Mouse (Mus musculus) hindbrain, postnatal 0 days (tissue): Measurements from ENCODE around the gene Gpr146. TPM values are rescaled to one million over a fixed set of nuclear protein-coding genes. Genes with fewer than 3 reads are reported as not detected.

Source experiments
- ATAC-seq: fragments of 200-750 bp; cut with Nextera tagmentation; 2 replicates; pipeline ENCODE4 v1.8.0; 2017; ENCODE audit warnings: mild to moderate bottlenecking, moderate TSS enrichment, moderate library complexity
- DNase-seq: peaks from one replicate; pipeline ENCODE4 v3.0.0-alpha.2; 2015; ENCODE audit warnings: low spot score
- H3K27ac ChIP-seq: fragments of 300-500 bp; sonication (generic); 2 replicates; pipeline ENCODE4 v1.5.1; 2014; ENCODE audit warnings: mild to moderate bottlenecking
- H3K27me3 ChIP-seq: fragments of 300-500 bp; sonication (generic); 2 replicates; pipeline ENCODE4 v1.6.1; 2014; ENCODE audit warnings: low read length, mixed read lengths; ENCODE audit not compliant: insufficient read depth
- H3K36me3 ChIP-seq: fragments of 300-500 bp; sonication (generic); 2 replicates; pipeline ENCODE4 v1.6.1; 2014; ENCODE audit warnings: low read length, mixed read lengths; ENCODE audit not compliant: insufficient read depth
- H3K4me1 ChIP-seq: fragments of 300-500 bp; sonication (generic); 2 replicates; pipeline ENCODE4 v1.6.1; 2014; ENCODE audit warnings: antibody characterized with exemption, low read length, mixed read lengths; ENCODE audit not compliant: insufficient read depth
- H3K4me2 ChIP-seq: fragments of 300-500 bp; sonication (generic); 2 replicates; pipeline ENCODE4 v1.6.1; 2014; ENCODE audit warnings: low read depth, mild to moderate bottlenecking, low read length, moderate library complexity, mixed read lengths
- H3K4me3 ChIP-seq: fragments of 300-500 bp; sonication (generic); 2 replicates; pipeline ENCODE4 v1.5.1; 2014; ENCODE audit warnings: low read length
- H3K9ac ChIP-seq: fragments of 300-500 bp; sonication (generic); replicated peaks from 2 replicates; pipeline ENCODE4 v1.6.1; 2014; ENCODE audit warnings: mild to moderate bottlenecking, low read length, moderate library complexity, mixed read lengths
- H3K9me3 ChIP-seq: fragments of 300-500 bp; sonication (generic); 2 replicates; pipeline ENCODE4 v1.6.1; 2016; ENCODE audit warnings: low read length, mixed read lengths
- CTCF ChIP-seq: IDR thresholded peaks from 2 replicates; pipeline ENCODE4 v1.5.1; 2016; ENCODE audit warnings: antibody characterized with exemption, control low read depth, low read depth
- WGBS: fragments of 180-500 bp; shearing (Covaris S2); extraction: QIAGEN DNeasy Blood & Tissue Kit; methylation state at CpG from one replicate; pipeline ENCODE4 v1.1.7; 2014; 5-methylcytosine and 5-hydroxymethylcytosine counted together
- microRNA counts: library from miRNA; unstranded; fragments of <30 nt; microRNA quantifications from one replicate; lab custom pipeline; 2015
- microRNA-seq, 2 experiments: library from miRNA; unstranded; fragments of <30 nt; microRNA quantifications; one replicate each; pipeline ENCODE4; 2016
- polyA plus RNA-seq: library from polyadenylated mRNA; unstranded; fragments of >200 nt; fragmentation: Nextera tagmentation; extraction: Ambion mirVana; gene quantifications from 2 replicates; pipeline ENCODE4 v1.2.1, GENCODE M21; 2015
- total RNA-seq: library from RNA; depleted of rRNA; stranded (reverse); fragments of >200 nt; gene quantifications from 2 replicates; pipeline ENCODE4 v1.2.3, GENCODE M21; 2014; rRNA removed

The Gpr146 gene
- total and polyA plus RNA-seq, 2 experiments from 2014 or later: 4.4 to 8.1 TPM

DNA sequence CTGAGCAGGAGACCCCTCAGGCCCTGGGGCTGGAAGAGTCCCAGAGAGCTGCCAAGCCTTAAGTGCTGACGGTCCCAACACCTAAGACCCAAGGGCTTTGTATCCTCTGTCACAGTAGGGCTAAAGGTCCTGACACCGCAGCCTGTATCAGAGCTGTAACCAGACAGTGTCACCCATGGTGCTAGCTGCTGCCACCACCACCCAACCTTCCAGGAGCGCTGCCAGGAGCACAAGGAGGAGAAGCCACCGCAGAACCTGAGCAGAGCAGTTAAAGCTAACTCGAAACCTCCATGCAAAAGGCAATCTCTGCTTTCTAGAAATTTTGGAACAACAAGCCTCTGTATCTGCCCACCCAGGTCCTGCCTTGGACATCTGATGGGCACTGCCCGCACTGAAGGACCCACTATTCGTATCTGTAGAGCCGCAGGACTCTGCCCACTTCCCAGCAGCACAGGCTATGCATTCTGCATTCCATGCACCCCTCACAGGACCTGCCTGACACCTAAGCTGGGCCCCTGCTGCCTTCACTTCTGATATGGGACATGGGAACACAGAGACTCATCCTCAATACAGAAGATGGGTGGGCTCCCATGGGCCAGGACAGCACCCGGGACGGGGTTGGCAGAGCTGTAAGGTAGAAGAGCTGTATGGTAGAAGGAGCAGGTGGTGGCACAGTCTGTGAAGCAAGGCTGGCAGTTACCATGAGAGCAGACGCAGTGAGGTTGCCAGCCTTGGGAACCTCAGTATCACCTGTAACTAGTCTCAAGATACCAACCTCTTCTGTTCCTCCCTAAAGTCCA is 63.6 kb downstream of the Gpr146 start:
- no peaks in the 10 kb centered on the region for H3K36me3 ChIP-seq
- no peak for DNase-seq
- no peaks in the 10 kb centered on the region for H3K27me3 ChIP-seq
- H3K9me3 ChIP-seq: no peaks in the 10 kb centered on the region
- no peak overlapping the region for H3K4me3 ChIP-seq
- no peak for ATAC-seq
- 87% methylated on average over 11 of the region's 11 CpGs for WGBS
- no peak overlapping the region for H3K9ac ChIP-seq
- H3K4me2 ChIP-seq: no peak overlapping the region
- TF ChIP-seq CTCF: no peak
- peaks cover 17% of the 10 kb centered on the region for H3K4me1 ChIP-seq
- peak overlapping the region; percentile 20; the same call in 1 of the 2 replicates for H3K27ac ChIP-seq

DNA sequence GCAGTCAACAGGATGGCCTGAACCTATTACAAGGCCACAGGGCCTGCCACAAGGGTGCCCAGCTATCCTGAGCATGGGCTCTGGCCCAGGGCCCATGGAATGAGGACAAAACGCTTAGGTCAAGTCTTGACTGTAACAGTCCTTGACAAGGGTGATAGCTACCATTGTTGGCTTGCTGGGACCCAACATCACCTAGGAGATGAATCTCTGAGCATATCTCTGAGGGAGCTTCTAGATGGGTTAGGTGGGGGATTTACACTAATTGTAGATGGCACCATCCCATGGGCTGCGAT is 64.2 kb downstream of the Gpr146 start:
- no peak overlapping the region for H3K9ac ChIP-seq
- H3K27me3 ChIP-seq: no peaks in the 10 kb centered on the region
- H3K4me1 ChIP-seq: peaks cover 17% of the 10 kb centered on the region
- DNase-seq (no peak), ATAC-seq (no peak)
- no peak overlapping the region for H3K4me2 ChIP-seq
- H3K4me3 ChIP-seq: no peak overlapping the region
- H3K36me3 ChIP-seq: no peaks in the 10 kb centered on the region
- H3K27ac ChIP-seq: no peak overlapping the region; the same call in 1 of the 2 replicates
- no peaks in the 10 kb centered on the region for H3K9me3 ChIP-seq
- WGBS: 86% methylated on average over 2 of the region's 2 CpGs
- no peak for TF ChIP-seq CTCF

DNA sequence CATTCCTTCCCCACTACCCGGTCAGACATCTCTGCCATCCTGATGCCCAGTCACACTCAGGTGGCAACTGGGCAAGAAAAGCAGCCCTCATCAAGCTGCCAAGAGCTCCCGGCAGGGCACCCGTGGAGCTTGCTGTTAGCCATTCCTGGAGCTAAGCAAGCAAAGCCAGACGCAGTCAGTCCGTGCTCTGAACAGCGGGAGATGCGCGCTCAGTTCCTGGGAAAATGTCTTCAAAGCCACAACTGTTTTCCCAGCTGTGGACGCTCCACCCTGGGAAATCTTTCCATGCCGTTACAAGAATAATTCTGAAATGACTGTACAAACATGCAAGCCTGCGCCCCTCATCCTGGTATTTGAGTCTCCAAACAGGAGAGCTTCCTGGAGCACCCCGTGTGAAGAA is 64.9 kb downstream of the Gpr146 start:
- Histone ChIP-seq H3K9ac (no peak overlapping the region), H3K4me1 (peaks cover 17% of the 10 kb centered on the region), H3K27ac (peak overlapping the region; percentile 58; the same call in 1 of the 2 replicates), H3K36me3 (no peaks in the 10 kb centered on the region), H3K4me2 (no peak overlapping the region), H3K27me3 (no peaks in the 10 kb centered on the region), H3K4me3 (no peak overlapping the region), H3K9me3 (no peaks in the 10 kb centered on the region)
- WGBS: 48% methylated on average over 12 of the region's 12 CpGs
- DNase-seq (no peak), ATAC-seq (no peak)
- TF ChIP-seq CTCF: no peak; the same call in 1 of the 2 replicates

DNA sequence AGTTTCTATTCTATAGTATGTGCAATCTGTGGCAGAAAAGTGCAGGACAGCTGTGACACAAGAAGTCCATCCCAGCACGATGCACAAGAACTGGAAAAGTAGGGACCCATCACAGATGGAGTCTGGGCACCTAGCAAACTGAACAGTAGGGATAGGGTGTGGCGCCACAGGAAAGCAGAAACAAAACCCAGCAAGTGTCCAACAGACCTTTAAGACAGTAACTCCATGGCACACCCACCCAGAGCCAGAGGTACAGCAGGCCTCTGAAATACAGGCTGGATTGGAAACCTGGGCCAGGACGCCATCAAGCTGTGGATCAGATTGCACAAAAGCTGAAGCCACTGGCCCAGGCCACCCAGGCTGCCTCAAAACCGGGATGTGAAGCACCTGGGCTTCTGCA is 65.5 kb downstream of the Gpr146 start:
- no peak for ATAC-seq
- no peak overlapping the region for H3K4me3 ChIP-seq
- H3K9ac ChIP-seq: no peak overlapping the region
- 80% methylated on average over 4 of the region's 4 CpGs for WGBS
- DNase-seq: no peak
- TF ChIP-seq CTCF: no peak
- no peaks in the 10 kb centered on the region for H3K9me3 ChIP-seq
- no peaks in the 10 kb centered on the region for H3K36me3 ChIP-seq
- H3K4me1 ChIP-seq: peaks cover 17% of the 10 kb centered on the region
- H3K27me3 ChIP-seq: no peaks in the 10 kb centered on the region
- no peak overlapping the region for H3K4me2 ChIP-seq
- peak overlapping the region; percentile 58; the same call in 1 of the 2 replicates for H3K27ac ChIP-seq

DNA sequence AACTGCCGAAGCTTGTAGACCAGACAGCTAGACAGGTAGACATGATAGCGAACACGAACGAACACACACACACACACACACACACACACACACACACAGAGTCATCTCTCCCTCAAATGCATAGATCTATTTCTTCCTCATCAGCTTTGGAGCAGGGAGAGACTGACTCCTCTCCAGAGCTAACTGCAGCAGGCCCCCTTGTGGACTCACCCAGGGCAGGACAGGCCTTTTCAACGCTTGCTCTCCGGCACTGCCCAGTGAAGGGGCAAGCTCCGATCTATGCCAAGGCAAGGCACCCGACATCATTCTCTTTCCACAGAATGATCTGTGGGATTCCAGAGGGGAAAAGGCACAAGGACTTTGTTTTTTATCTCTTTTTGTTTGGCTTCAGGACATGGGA is 67.8 kb downstream of the Gpr146 start:
- DNase-seq: peak; percentile 39
- WGBS: 61% methylated on average over 8 of the region's 8 CpGs
- no peaks in the 10 kb centered on the region for H3K36me3 ChIP-seq
- peak; percentile 62 for TF ChIP-seq CTCF
- no peak overlapping the region for H3K9ac ChIP-seq
- H3K4me3 ChIP-seq: no peak overlapping the region
- H3K27ac ChIP-seq: no peak overlapping the region
- H3K9me3 ChIP-seq: no peaks in the 10 kb centered on the region
- no peaks in the 10 kb centered on the region for H3K27me3 ChIP-seq
- no peak overlapping the region for H3K4me2 ChIP-seq
- H3K4me1 ChIP-seq: peaks cover 30% of the 10 kb centered on the region
- ATAC-seq: peak; percentile 55; the same call in 1 of the 2 replicates

MicroRNA genes within 50 kb of the gene (microRNA counts, 519-probe panel; counts per million panel counts)
- microRNA mmu-miR-339-3p (lab: Ali Mortazavi, UCI): not detected
- microRNA mmu-miR-339-5p (lab: Ali Mortazavi, UCI): not detected

Small RNA genes lying within 50 kb of the gene (microRNA-seq; reads per million reads assigned to microRNA genes)
- gene Mir339: 343 to 438 reads per million in 2 experiments

Other genes with a start within 250 kb of the Gpr146 start
- gene Prkar1b, start 227.7 kb upstream of the Gpr146 start, total RNA-seq: 264 and 274 TPM in 2 replicates
- gene Prkar1b, start 227.7 kb upstream of the Gpr146 start, polyA plus RNA-seq: 297 and 322 TPM in 2 replicates
- gene Dnaaf5, start 227.5 kb upstream of the Gpr146 start, total RNA-seq: 12.8 and 16.3 TPM in 2 replicates
- gene Dnaaf5, start 227.5 kb upstream of the Gpr146 start, polyA plus RNA-seq: 1.8 and 2.2 TPM in 2 replicates
- 52.7 and 78.5 TPM in 2 replicates for gene Sun1, start 177.1 kb upstream of the Gpr146 start, total RNA-seq
- gene Sun1, start 177.1 kb upstream of the Gpr146 start, polyA plus RNA-seq: 33.9 and 36.2 TPM in 2 replicates
- 49.2 and 52.7 TPM in 2 replicates for gene Get4, start 125.4 kb upstream of the Gpr146 start, total RNA-seq
- gene Get4, start 125.4 kb upstream of the Gpr146 start, polyA plus RNA-seq: 136 and 141 TPM in 2 replicates
- 241 and 242 TPM in 2 replicates for gene Adap1, start 52.1 kb upstream of the Gpr146 start, total RNA-seq
- 123 and 128 TPM in 2 replicates for gene Adap1, start 52.1 kb upstream of the Gpr146 start, polyA plus RNA-seq
- gene Cox19, start 26.3 kb upstream of the Gpr146 start, total RNA-seq: 93.7 and 106 TPM in 2 replicates
- gene Cox19, start 26.3 kb upstream of the Gpr146 start, polyA plus RNA-seq: 86.3 and 91.0 TPM in 2 replicates
- gene Cyp2w1, start 25.1 kb upstream of the Gpr146 start, total RNA-seq: not detected in 2 replicates
- gene Cyp2w1, start 25.1 kb upstream of the Gpr146 start, polyA plus RNA-seq: not detected in 2 replicates
- gene C130050O18Rik, start 27.6 kb downstream of the Gpr146 start, total RNA-seq: 1.1 TPM in 1 of 2 replicates, not detected in the other
- 0.34 TPM in 1 of 2 replicates, not detected in the other for gene C130050O18Rik, start 27.6 kb downstream of the Gpr146 start, polyA plus RNA-seq
- gene Gper1, start 45.5 kb downstream of the Gpr146 start, total RNA-seq: 5.8 and 9.6 TPM in 2 replicates
- gene Gper1, start 45.5 kb downstream of the Gpr146 start, polyA plus RNA-seq: 5.6 and 6.2 TPM in 2 replicates
- gene 3110082I17Rik, start 82.8 kb downstream of the Gpr146 start, total RNA-seq: 6.1 and 12.8 TPM in 2 replicates
- 17.1 and 18.2 TPM in 2 replicates for gene 3110082I17Rik, start 82.8 kb downstream of the Gpr146 start, polyA plus RNA-seq
- 55.2 and 61.1 TPM in 2 replicates for gene Zfand2a, start 106.9 kb downstream of the Gpr146 start, total RNA-seq
- 19.4 and 26.2 TPM in 2 replicates for gene Zfand2a, start 106.9 kb downstream of the Gpr146 start, polyA plus RNA-seq
- 31.3 and 47.0 TPM in 2 replicates for gene Uncx, start 165.8 kb downstream of the Gpr146 start, total RNA-seq
- gene Uncx, start 165.8 kb downstream of the Gpr146 start, polyA plus RNA-seq: 30.6 and 34.6 TPM in 2 replicates